Mouse (Mus musculus) limb, embryonic 12.5 days (tissue): ENCODE results near the gene Rin3. TPM values are rescaled to one million over a fixed set of nuclear protein-coding genes. Genes with fewer than 3 reads are reported as not detected.

ENCODE experiments used
- polyA plus RNA-seq: library from polyadenylated mRNA; unstranded; fragments of >200 nt; fragmentation: Nextera tagmentation; extraction: Ambion mirVana; gene quantifications from 2 replicates; pipeline ENCODE4 v1.2.1, GENCODE M21; 2016

Gene Rin3
- polyA plus RNA-seq, 1 experiment from 2014 or later: 4.4 TPM

Other genes starting within 250 kb of the Rin3 start
- 0.19 and 0.22 TPM in 2 replicates for gene Slc24a4, start 154.3 kb upstream of the Rin3 start, polyA plus RNA-seq
- gene Lgmn, start 156.8 kb downstream of the Rin3 start, polyA plus RNA-seq: 59.7 and 60.9 TPM in 2 replicates
- gene Golga5, start 186.1 kb downstream of the Rin3 start, polyA plus RNA-seq: 37.5 and 37.6 TPM in 2 replicates